Mouse (Mus musculus): ENCODE data around the gene Cdh8.

DNA sequence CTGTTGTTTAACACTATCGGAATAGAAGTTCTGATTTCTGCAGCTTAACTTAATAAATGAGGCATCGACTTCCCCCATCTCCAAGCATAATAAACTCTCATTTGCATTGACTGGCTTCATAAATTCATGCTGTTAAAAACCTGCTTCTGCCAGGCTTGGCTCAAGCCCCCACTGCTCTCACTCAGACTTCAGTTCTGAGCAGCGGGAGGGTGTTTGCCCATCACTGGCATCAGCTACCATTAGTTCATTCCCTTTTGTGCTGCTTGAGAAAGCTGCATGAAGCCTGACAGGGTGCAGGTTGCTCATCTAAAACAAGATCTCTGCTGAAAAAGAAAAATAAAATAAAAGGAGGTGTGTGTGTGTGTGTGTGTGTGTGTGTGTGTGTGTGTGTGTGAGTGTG lies 67.7 kb downstream of the Cdh8 start:
- TF ChIP-seq CTCF (IDR thresholded peaks at IDR 0.05; ENCODE audit: extremely low read depth, insufficient read length, insufficient replicate concordance, low read depth, low read length) (no peak), POLR2A (IDR thresholded peaks at IDR 0.05; ENCODE audit: low read depth, low read length) (no peak)

Measured in small intestine, adult 2 months (tissue).